Mouse (Mus musculus): ENCODE data around the gene Zdhhc19.

The Zdhhc19 gene

GRCm38 (mm10) chr16:32551346-32551747, 55.3 kb downstream of the Zdhhc19 start:
- no peak for DNase-seq

- DNase-seq, result no peak
Observed at GRCm38 (mm10) chr16:32555588-32555987, 59.5 kb downstream of the Zdhhc19 start.

- no peak for DNase-seq
Observed at GRCm38 (mm10) chr16:32559493-32559892, 63.4 kb downstream of the Zdhhc19 start.

GRCm38 (mm10) chr16:32563056-32563793, 67.2 kb downstream of the Zdhhc19 start:
- no peak for DNase-seq

GRCm38 (mm10) chr16:32567282-32567681, 71.2 kb downstream of the Zdhhc19 start:
- no peak for DNase-seq

GRCm38 (mm10) chr16:32568401-32568800, 72.3 kb downstream of the Zdhhc19 start:
- DNase-seq, result no peak

DNA sequence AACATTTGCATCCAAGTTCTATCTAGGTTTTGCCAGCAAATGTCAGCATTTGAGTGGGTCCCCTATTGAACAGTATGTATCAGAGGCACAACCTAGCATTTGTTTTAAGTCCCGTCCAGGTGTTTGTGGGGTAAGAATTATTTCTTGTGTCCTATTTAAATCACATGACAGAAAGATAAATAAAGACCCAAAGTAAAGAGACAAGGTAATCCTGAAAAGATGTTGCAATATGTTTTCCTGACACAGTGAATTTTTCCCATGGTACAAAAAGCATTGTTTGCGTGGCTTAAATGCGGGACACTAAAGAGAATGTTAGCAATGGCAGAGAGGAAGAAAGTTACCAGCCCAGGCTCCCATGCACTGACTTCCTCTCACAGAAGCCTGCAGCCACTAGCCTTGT, 74.0 kb downstream of the Zdhhc19 start:
- DNase-seq, result no peak

GRCm38 (mm10) chr16:32572528-32572927, 76.5 kb downstream of the Zdhhc19 start:
- DNase-seq, result no peak

- DNase-seq, result no peak
Observed at GRCm38 (mm10) chr16:32586482-32586881, 90.4 kb downstream of the Zdhhc19 start.

GRCm38 (mm10) chr16:32588568-32588967, 92.5 kb downstream of the Zdhhc19 start:
- no peak for DNase-seq

DNA sequence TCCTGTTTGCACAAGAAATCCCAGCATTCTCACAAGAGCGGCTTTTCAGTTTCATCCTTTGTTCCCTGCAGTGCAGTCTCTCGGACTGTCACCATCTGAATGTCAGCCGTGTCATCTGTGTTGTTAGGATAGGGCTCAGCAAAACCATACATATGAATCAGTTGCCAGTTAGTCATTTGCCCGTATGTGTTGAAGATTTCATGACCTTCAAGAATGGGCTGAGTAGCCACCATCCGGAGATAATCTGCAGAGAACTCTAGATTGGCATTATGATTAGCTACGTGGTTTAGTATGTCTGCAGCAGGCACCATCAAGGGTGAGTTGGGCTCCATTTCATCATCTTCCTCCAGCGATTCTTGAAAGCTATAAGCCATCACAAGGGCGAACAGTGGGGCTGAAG, 95.5 kb downstream of the Zdhhc19 start:
- DNase-seq, result no peak

DNA sequence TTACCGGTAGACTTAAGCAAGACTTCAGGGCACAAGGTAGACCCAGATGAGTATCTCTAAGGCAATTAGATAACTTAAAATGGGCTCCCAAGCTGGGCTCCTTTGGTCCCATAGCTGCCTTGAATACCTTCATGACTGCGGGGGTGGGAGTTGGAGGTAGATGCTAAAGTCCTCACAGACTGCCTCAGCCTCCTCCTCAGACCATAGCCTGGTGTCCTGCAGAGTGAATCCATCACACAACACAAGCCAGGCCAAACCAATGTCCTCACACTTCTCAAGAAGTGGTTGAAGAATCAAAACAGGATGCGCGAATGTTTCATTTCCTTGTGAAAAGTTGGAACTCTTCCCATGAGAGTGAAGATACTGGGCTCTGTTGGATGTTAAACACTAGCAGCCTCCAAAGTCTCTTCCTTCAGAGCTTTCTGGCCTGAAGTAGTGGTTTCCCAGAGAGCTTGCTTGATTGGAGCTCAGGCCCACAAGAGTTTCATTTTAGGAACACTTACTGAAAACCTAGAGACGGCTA, 97.3 kb downstream of the Zdhhc19 start:
- DNase-seq, result peak; percentile 16

DNA sequence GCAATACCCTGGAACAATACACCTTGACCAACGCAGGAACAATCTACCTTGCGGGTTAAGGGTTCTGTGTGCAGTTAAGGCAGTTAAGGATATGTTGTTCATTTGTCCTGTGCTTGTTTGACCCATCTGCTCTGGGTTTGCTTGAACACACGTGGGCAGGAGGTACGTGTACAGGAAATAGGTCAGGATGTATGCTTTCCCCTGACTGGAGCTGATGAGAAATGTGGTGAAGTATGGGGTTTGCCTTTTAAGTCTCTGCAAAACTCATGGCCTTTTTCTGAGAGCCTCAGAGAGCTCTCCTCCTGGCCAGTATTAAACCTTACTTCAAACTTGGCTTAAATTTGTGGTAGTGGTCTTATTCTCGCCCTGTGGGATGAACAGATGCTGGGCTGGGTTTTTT, 97.9 kb downstream of the Zdhhc19 start:
- peak; percentile 36 for DNase-seq

- peak; percentile 32 for DNase-seq
Observed at GRCm38 (mm10) chr16:32594701-32595100, 98.6 kb downstream of the Zdhhc19 start.

DNA sequence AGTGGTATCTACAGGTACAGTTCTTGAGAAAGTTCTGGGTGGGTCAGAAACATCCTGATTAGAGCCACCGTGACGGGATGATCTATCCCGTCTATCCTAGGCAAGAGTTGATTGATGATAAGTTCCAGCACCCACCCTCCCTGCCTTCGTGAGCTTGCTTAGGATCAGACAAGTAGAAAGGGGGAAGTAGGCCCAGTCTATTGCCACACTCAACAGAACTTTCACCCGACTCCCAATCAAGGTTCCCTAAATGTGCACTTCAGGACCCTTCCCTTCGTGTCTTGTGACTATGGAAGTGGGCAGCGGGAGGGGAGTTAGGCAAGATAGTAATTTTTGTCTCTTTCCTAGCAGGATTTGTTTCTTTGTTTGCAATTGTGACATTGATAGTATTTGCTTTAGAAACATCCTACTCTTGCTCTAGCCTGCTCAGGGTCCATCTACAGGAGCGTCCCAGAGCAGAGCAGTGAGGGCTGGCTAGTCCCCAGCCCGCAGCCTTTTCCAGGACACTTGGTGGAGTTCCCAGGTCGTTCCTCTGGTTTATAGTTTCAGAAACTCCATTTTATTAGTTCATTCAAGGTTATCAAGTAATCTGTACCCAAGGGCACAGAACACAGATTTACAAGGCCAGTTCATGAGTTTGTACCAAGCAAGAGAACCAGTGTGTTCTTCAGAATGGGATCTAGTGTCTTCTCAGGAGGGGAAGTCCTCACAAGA, 99.2 kb downstream of the Zdhhc19 start:
- peak; percentile 11 for DNase-seq

DNA sequence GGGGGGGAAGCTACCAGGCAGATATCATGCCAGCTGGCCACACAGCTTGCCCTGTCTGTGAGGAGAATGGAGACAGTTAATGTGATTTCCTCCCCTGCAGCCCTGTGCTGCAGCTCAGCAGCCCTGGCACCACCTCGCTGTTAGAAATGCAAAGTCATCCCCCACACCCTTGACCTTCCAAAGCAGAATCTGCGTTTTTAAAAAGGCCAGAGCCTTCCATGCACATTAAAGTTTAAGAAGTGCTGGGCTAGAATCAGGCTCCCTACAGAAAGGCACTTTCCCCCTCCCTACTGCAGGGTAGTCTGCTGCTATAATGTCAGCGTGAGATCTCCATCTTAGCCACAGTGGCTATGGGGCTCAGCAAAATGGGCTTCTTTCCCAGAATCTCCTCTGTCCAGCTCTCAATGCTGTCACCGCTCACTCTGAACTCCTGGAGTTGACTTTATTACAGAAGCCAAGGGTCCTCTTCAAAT, 101.9 kb downstream of the Zdhhc19 start:
- no peak for DNase-seq

- no peak for DNase-seq
Observed at GRCm38 (mm10) chr16:32599151-32599550, 103.1 kb downstream of the Zdhhc19 start.

DNA sequence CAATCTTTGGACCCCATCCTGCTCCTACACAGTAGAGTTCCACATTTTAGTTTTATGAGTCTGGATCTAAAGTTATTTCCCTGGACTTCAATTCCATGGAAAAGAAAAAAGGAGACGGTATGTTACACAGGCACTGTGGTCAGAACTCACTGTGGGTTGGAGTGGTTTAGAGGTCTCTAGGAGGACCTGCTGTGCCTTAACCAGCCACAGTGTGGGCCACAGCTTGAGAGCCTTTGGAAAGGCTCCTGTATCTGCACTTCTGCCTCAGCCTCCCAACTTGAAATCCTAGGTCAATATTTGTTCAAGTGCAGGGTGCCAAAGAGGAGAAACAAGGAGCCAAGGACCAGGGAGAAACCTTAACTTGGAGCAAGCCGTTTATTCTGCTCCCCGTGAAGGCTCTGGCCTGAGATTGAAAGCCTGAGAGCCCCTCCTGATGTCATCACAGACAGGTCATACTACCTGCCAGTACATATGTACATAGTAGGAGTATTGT, 106.2 kb downstream of the Zdhhc19 start:
- no peak for DNase-seq

DNA sequence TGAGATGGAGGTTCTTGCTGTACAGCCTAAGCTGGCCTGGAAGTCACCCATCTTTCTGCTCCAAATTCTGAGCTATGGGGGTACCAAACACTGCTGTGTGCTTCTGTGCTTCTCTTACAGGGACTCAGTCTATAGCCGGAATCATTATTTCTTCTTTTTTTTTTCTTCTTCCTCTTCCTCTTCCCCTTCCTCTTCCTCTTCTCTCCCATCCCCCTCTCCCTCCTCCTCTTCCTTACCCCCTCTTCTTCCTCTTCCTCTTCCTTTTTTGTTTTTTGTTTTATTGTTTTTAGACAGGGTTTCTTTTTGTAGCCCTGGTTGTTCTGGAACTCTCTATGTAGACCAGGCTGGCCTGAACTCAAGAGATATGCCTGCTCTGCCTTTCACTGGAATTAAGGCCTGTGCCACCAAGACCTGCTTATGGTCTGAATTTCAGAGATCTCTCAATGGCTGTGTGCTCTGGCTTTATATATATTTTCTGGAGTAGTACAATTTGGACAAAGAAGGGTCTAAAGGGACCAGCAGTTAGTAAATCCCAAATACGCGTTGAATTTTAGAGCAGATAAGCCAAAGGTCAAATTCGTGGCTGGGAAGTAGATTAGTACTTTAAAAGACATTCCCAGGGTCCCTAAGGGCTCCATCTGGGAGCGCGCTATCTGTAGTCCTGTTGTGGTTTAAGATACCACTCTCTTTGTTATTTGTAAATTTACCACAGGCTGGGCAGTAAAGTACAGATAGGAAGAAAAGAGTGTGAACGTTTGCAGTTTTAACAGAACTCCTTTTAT, 111.7 kb downstream of the Zdhhc19 start:
- DNase-seq, result no peak

GRCm38 (mm10) chr16:32608344-32608711, 112.3 kb downstream of the Zdhhc19 start:
- no peak for DNase-seq

DNA sequence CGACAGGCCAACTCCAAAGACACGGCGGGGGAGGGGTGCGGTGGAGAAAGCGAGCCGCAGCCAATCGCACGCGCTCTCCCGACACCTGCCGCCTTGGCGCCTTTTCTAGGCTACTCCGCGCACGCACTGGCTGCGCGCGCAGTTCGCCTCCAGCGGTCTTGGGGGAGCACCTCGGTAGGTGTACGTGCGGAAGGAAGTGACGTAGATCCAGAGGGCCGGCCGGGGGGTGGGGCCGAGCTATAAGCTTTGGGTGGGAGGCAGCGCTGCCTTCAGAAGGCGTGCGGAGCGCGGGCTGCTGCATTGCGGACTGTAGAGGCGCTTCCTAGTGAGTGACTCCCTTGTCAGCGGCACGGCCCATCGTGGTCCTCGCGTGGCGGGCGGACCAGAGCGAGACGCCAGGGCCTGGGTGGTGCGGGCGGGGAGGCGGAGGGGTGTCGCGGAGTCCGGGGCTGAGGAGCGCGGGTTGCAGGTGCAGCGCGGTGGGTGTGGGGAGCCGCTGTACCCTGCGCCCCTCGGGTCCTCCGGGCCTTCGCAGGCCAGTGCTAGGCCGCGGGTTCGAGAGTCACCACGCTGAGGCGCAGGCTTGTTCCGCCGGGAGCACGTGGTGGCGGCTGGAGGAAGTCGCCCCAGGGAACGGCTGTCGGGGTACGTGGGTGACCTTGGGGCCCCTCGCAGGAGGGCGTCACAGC, 112.8 kb downstream of the Zdhhc19 start, which contains the start of gene Tfrc:
TSS of gene Tfrc (plus strand) at position 209 of the 689 bp plus-strand sequence.
- DNase-seq, result peak; percentile 99

DNA sequence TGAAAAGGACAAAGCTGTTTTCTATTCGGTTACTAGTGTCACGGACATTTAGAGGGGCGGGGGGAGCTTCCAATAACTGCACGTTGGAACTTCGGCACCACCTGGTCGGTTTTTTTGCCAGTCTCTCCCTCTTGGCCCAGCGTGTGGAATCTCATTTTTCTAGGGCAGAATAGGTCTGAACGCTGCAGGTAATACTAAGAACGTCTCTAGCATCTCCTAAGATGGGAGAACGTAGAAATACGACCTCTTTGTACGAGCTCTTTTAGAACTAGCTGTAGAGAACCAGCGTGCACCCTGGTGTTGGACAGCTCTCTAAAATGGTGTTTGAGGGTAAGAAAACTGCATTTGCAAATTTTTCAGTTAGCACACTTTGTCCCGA, 113.3 kb downstream of the Zdhhc19 start:
- no peak for DNase-seq
